Mouse (Mus musculus) WW6 (cell line): ENCODE measurements around the gene Prox2.

ENCODE experiments used
- DNase-seq: peaks from one replicate; pipeline ENCODE4 v3.0.0-alpha.2; 2013; ENCODE audit warnings: low read depth, low spot score

The Prox2 gene

DNA sequence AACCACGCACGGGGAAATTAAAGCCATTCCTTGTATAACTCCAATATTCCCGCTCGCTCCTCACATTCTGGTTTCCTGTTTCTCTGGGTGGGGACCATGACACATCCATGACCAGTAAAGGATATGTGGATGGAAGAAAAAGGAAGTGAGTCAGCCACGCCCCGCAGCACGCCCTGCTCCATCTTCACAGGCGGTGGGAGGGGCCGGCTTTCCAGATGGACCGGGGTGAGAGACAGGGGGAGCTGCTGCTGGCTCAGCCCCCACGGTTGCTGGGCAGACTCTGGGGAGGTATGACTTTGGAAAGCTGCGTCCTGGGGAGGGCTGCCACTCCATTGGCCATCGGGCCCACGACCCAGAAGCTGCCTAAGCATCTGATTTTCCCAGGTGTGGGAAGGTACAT lies 16.5 kb downstream of the Prox2 start:
- DNase-seq, result no peak

GRCm38 (mm10) chr12:85092214-85092613 lies 18.3 kb downstream of the Prox2 start:
- no peak for DNase-seq

DNA sequence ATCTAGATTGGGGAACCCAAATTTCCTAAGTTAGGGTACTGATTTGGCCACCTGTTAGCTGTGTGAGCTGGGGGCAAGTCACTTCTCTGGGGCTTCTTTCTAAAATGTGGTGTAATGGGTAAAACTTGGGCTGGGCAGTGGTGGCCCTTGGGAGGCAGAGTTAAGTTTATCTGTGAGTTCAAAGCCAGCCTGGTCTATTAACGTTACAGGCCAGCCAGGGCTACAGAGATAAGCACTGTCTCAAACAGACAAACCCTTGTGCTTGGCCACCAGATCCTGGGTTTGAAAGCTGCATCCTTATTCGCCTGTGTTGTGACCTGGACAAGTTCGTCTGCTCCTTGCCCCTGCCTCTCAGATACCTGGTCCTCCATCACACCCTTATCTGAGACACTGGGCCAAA lies 19.4 kb downstream of the Prox2 start:
- no peak for DNase-seq

DNA sequence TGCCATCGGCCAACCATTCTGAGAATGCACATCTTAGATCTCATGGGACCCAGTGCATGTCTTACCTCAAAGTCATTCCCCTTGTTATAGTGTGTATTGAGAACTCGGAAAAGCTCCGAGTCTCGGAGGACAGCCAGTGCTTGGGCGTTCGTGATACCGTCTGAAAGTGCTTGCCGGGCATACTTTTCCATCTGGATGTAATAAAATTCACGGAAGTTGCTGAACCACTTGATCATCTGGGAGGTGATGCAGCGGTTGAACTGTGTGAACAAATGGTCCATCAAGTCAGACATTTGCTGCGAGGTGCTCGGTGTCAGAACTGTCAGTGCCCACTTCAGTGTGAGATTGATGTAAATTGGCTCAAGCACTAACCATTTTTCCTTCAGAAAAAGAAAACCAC lies 22.7 kb downstream of the Prox2 start:
- no peak for DNase-seq

GRCm38 (mm10) chr12:85084941-85085340 lies 25.6 kb downstream of the Prox2 start:
- DNase-seq, result no peak

DNA sequence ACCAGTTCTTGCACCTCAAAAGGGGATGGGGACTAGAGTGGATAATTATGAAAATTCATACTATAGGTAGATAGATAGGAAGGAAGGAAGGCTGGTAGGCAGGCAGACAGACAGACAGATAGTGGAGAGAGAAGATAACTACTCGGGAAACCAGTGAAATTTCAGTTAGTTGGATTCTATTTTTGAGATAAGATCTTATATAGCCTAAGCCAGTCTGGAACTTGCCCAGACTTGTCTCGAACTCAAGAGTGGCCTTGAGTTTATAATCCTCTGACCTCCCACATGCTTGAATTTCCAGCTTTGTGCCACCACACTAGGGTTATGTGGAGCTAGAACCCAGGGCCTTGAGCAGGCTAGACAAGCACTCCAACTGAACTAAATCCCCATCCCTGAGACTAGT lies 26.3 kb downstream of the Prox2 start:
- DNase-seq, result no peak

DNA sequence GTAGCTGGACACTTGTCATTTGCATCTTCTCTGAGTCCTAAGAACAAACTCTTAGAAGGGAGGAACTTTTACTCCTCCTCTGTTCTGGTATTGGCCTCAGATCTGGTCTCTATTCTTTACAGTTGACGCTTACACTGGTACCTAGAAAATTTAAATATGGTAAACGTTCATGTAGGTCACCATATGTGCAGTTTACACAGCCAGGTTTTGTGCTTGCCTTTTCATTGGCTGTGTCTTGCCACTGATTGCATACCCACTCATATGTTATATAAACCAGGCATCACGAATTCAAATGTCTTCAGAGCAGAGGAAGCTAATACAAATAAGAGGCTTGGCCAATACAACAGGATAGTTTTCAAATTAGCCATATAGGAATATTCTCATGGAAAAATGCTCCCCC lies 33.5 kb downstream of the Prox2 start:
- no peak for DNase-seq

- no peak for DNase-seq
Observed at GRCm38 (mm10) chr12:85071043-85071442, 39.5 kb downstream of the Prox2 start.

DNA sequence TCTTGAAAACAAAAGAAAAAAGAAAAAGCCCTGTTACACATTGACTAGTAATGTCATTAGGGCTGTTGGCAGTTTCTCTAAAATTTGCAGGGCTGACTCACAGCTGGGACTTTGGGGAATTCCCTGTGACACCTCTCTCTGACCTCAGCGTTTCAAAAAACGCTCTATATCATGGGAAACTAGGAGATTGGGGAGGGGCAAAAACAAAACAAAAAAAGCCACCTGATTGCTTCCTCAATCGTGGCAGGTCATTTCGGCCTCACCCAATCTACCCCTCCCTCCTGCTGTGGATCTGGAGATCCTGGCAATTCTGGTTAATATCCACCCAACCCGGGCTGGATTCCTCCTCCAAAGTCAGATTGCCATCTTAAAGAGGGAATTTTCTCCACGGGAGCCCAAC lies 59.3 kb downstream of the Prox2 start:
- DNase-seq, result no peak
